In the genomic region with DNA sequence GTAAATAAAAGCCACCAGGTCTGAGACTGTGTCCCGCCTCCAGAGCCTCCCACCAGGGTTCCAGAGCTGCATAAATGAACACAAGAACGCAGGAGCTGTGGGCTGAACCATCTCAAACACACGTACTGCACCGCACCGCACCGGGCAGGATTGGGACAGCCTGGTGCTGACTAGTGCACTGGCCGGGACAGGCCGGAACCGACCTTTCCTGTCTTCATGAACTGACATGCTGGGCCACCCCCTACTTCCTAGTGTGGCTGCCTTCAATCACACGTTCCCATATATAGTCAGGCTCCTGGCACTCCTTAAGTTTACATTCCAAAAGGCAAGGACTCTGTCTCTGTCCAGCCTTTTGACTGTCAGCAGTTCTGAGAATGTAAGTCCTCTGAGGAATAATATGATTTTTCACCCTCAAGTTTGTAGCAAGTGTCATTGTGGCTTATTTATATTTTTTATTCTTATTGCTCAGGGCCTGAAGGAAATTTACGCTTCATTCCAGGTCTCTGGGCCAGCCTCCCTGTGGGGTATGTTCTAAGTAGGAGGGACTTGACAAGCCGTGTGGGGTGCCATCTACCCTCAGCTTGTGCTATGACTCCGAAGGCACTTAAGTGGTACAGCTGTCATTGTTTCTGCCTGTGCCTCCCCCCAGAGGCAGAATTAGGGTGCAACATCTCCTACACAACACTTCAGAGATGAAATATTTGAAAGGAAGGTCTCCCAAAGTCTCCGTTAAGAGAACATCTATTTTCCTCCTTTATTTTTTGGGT, we compare ENCODE assay signal across 9 mouse cellular contexts. TPM values are rescaled to one million over a fixed set of nuclear protein-coding genes. Genes with fewer than 3 reads are reported as not detected.
DNase-seq lines count a peak whose midpoint lies in the region.
"Had no signal": no experiment of that assay in that cellular context is flagged by ENCODE, and none has a peak within 500 bp of the region (broad histone marks: within the 10 kb centered on the region; RNA-seq: fewer than 3 reads in every experiment).

No protein-coding gene starts in this region.

- peak; percentile 45 for DNase-seq in adrenal gland, adult 2 months
- no peak for DNase-seq in adrenal gland, adult 8-10 months
- DNase-seq in urinary bladder, postnatal 14 days (ENCODE audit: low spot score) = peak; percentile 49
- DNase-seq in urinary bladder, postnatal 25 days (ENCODE audit: low spot score) = no peak
- DNase-seq in kidney, postnatal 10 days = peak; percentile 70
- peak; percentile 70 for DNase-seq in lung, postnatal 14 days
- DNase-seq in layer of hippocampus, postnatal 36 days = no peak
- no peak for DNase-seq in thymus, postnatal 10 days (ENCODE audit: low spot score in 2 of 2)

RNA-seq across cellular contexts. Expression of gene Tmem204, which starts 1.1 kb away (rescaled TPM):
- 10 to 100 TPM; 32.2 to 44.8 TPM for total RNA-seq in adrenal gland, adult 2 months (2021)
- polyA plus RNA-seq in adrenal gland, adult 2 months (2012; rRNA removed) = 59.2 and 64.1 TPM in 2 replicates
- total RNA-seq in adrenal gland, adult 8-10 months (2022) = 10 to 100 TPM; 35.3 to 56.0 (median 52.6) TPM
- total RNA-seq in layer of hippocampus, postnatal 36 days (2021) = 1 to 10 TPM; 7.7 to 8.2 TPM

RNA-seq across cellular contexts. Expression of gene Telo2, which starts 33.5 kb away (rescaled TPM):
- 10 to 100 TPM; 16.4 to 24.5 TPM for total RNA-seq in adrenal gland, adult 2 months (2021)
- 15.5 and 15.7 TPM in 2 replicates for polyA plus RNA-seq in adrenal gland, adult 2 months (2012; rRNA removed)
- 10 to 100 TPM; 24.0 to 40.2 (median 29.5) TPM for total RNA-seq in adrenal gland, adult 8-10 months (2022)
- 10 to 100 TPM; 36.6 to 37.8 TPM for total RNA-seq in layer of hippocampus, postnatal 36 days (2021)

RNA-seq across cellular contexts. Expression of gene Ptx4, which starts 38.3 kb away (rescaled TPM):
- not detected for total RNA-seq in adrenal gland, adult 2 months (2021)
- not detected in 2 replicates for polyA plus RNA-seq in adrenal gland, adult 2 months (2012; rRNA removed)
- total RNA-seq in adrenal gland, adult 8-10 months (2022) = not detected
- total RNA-seq in layer of hippocampus, postnatal 36 days (2021) = 1 to 10 TPM; 2.3 to 2.5 TPM
- polyA plus RNA-seq: C2C12 had no signal

RNA-seq across cellular contexts. Expression of gene Clcn7, which starts 50.9 kb away (rescaled TPM):
- 10 to 100 TPM; 38.3 to 48.6 TPM for total RNA-seq in adrenal gland, adult 2 months (2021)
- 33.9 and 37.4 TPM in 2 replicates for polyA plus RNA-seq in adrenal gland, adult 2 months (2012; rRNA removed)
- total RNA-seq in adrenal gland, adult 8-10 months (2022) = 10 to 100 TPM; 47.4 to 77.7 (median 67.8) TPM
- 10 to 100 TPM; 52.3 to 53.0 TPM for total RNA-seq in layer of hippocampus, postnatal 36 days (2021)

Comparison
In these comparisons a context has a peak if more than half of its experiments do, and no peak if none do; other contexts are left out.
1. DNase-seq: peak in adrenal gland, adult 2 months (single experiment), urinary bladder, postnatal 14 days (single experiment), kidney, postnatal 10 days (single experiment) and lung, postnatal 14 days (single experiment); none in adrenal gland, adult 8-10 months (single experiment), urinary bladder, postnatal 25 days (single experiment), layer of hippocampus, postnatal 36 days (0 of 2) and thymus, postnatal 10 days (0 of 2).